Mouse (Mus musculus) gastrocnemius, postnatal 4 days (tissue): ENCODE data around the gene Plekhg2. TPM values are rescaled to one million over a fixed set of nuclear protein-coding genes. Genes with fewer than 3 reads are reported as not detected.

Experiments
- DNase-seq, 2 experiments: peaks; one replicate each; pipeline ENCODE4 v3.0.0; 2021 to 2022; ENCODE audit warnings: low spot score in 2 of 2, mixed read lengths in 2 of 2
- total RNA-seq, 2 experiments: library from RNA; stranded (reverse); gene quantifications; 2 replicates each; pipeline ENCODE4 v1.2.3; 2021

Gene Plekhg2
- total RNA-seq, 2 experiments from 2014 or later = 41.9 to 42.8 TPM

DNA sequence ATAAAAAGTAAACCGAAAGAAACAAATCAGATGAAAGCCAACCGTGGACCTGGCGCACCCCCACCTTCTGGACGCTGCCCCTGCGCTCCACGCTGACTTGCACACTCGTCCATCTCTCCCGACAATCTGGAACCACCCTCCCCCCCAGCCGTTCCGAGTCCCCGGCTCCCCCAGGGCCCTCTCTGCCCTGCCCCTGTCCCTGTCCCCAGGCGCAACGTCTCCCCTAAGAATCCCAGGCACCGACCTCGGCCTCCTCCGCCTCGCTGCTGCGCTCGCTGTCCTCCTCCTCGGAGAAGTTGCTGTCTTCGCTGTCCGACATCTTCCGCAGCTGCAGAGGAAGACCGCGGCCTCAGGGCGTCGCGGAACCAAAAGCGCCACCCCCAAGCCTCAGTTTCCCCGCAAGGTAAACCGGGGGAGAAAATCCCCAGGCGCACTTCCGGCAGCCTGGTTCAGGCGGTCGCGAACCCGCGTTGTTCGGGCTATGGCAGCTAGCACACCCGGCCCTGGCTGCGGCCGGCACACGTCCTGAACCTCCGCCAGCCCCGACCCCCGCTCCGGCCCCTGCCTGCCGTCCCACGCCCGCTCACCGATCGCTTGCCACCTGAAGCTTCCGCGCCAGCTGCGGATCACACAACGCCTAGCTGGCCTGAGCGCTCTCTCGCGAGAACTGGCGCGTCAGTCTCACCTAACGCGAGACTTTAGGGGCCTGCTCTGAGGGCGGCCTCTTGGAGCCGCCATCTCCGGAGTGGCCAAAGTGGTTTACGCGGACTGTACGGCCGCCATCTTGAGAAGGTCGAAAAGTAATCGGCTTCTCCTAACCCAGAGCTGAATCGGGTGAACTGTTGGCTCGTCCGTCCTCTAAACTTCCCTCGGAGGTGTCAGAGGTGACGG lies 34.0 kb downstream of the Plekhg2 start, which contains the start of gene Supt5:
Gene Supt5 (minus strand): TSS at position 639 of the 891 bp plus-strand sequence.
- peak; percentile 90 to 97 for DNase-seq

DNA sequence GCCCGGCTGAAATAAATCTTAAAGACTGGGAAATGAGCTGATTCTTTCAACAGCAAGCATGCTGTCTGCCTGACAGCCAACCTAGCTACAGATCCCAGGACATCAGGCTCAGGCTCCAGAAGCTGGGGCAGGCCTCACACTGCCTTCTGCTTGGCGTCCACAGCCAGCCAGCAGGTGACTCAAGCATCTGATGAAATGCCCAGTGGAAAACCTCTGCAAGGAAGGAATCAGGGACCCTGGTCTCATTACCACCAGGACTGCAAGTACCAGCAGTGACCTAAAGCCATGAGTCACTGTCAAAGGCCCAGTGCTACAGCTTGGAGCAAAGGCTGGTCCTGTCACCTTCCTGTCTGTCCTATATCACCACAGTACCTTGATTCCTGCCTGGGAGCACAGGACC lies 36.9 kb downstream of the Plekhg2 start:
- DNase-seq = no peak

DNA sequence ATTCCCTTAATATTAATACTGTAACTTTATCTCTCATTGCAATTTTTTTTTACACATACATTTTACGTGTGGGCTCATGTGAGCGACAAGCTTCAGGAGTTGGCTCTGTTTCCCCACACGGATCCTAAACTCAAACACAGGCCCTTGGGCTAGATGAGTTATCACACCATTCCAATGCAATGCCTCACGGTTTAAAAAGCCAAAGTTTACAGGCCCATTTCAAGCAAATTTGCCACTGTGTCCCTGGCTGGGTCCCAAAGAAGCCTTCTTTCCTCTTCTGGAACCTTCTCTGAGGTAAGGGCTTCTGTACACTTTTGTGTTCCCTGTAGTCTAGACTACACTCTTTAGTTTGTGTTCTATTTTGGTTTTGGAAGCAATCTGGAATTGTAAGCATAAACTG lies 37.9 kb downstream of the Plekhg2 start:
- DNase-seq = no peak

DNA sequence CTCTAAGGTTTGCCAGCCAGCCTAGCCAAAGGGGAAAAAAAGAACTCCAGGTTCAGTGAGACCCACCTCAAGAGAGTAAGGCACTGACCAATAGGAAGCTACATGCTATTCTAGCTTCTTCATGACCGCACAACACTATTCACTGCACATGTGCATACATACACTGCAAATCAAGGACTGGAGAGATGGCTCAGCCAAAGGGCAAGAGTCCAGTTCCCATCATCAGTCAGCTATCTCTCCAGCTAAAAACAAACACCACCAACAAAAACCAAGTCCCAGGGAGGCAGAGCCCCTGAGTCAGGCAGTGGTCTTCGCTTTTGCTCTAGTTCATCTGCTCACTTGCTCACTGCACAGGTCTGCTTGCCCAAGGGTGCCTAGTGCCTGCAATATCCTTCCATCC lies 44.1 kb downstream of the Plekhg2 start:
- no peak for DNase-seq

DNA sequence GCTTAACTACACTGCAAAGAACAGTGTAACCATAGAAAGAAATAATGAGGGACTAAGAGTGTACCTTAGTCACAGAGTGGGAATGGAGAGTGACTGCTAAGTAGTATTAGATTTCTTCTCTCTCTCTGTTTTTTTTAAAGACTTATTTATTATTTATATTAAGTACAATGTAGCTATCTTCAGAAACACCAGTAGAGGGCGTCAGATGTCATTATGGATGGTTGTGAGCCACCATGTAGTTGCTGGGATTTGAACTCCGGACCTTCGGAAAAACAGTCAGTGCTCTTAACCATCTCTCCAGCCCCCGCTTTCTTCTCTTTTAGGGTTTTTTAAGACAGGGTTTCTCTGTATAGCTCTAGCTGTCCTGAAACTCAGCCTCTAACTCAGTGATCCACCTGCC lies 45.9 kb downstream of the Plekhg2 start:
- no peak for DNase-seq

DNA sequence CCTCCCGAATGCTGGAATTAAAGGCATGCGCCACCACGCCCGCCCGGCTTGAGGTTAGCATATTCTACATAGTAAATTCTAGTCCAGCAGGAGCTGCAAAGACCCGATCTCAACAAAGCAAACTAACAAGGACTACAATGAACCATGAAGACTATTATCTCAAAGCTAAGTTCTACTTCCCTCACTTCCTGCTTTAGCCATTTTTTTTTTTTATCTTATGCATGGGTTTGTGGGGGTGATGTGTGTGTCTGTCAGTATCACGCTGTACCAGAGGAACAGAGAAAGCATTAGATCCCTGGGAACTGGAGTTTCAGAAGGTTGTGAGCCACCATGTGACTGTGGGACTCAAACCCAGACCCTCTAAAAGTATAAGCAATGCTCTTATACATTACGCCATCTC lies 47.1 kb downstream of the Plekhg2 start:
- DNase-seq = no peak

DNA sequence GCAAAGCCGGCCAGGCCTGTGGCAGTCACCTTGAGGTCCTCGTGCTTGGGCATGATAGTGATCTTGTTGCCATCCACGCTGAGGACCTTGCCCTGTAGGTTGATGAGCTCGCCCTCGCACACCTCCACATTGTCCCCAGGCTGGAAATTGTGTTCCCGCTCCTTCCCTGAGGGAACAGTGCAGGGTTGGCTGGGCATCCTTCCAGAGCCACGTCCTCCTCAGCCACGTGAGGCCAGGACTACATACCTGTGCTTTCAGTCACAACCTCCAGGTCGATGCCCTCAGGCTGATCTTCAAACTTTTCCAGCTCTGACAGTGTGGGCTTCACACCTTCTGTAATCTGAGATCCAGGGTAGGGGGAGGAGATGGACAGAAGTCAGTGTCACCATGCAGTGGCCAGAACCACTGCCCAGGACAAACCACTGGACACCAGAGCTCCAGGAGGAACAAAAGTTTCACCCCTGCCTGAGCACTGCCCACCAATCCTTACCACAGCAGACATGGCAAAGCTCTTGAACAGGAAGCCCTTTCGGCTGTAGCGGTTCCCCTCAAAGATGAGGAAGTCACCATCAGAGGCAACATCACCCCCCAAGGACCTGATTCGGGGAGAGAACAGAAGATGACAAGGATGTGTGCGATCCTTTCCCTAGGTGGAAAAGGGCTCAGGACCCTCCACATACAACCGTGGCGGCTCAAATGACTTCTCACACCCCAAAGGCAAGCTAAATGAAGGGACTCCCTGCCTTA lies 50.3 kb downstream of the Plekhg2 start:
- DNase-seq = no peak

DNA sequence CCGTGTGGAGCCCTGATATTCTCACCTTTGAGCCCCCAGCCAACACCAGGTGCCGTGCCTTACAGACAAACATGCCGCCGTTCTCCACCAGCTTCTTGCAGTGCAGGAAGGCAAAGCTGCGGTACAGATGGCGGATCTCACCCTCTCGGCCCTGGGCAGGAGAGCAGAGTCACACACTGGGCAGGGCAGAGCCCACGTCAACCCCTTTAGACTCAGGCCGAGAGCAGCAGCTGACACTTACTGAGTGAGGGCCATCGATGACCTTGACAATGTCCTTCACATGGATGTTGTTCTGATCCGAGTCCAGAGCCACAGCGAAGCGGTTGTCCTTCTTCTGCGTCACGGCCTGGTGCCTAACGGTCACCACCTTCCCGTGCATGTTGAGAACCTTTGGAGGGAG lies 53.7 kb downstream of the Plekhg2 start:
- DNase-seq = no peak

DNA sequence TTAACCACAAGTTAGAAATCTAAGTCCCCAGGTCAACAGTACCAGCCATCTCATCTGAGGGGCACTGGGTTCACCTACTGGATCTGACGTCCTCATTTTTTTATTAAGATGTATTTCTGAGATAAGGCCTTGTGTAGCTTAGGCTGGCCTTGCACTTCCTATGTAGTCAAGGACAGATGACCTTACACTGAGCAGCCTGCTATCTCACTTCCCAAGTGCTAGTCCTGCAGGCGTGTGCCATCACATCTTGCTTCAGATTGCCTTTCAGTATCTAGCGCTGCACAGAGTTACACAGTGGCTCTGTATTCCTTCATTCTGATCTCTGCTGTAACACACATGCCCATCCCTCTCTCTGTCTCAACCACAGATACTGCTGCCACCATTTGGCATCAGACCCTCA lies 54.4 kb downstream of the Plekhg2 start:
- no peak for DNase-seq

DNA sequence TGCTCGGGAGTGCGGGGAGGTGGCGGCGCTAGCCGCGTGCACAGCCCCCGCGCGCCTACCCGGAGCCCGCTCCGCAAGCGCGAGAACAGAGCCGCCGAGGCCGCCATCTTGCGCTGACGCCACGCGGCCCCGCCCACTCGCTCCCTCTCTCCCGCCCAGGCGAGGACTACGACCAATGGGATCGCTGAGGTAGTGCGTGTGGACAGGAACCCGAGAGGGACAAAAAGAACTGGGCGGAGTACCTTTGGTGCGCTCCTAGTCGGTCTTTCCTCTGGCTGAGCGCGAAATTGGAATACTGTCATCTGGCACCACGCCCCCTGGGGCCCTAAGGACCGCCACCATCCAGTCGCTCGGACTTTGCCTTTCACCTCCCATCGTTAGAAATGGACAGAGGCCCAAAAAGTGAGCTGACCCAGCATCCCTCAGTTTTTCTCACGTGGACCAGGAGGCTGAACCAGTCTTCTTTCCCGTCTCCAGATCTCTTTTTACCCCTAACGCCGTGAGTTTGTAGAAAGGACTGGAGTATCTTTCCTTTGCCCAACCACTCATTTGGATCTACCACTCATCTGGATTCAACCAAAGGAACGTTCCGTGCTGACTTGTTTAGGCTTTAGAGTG lies 60.4 kb downstream of the Plekhg2 start, which contains the start of gene Timm50:
Gene Timm50 (minus strand): TSS at position 147 of the 618 bp plus-strand sequence.
- peak; percentile 97 to 99 for DNase-seq

DNA sequence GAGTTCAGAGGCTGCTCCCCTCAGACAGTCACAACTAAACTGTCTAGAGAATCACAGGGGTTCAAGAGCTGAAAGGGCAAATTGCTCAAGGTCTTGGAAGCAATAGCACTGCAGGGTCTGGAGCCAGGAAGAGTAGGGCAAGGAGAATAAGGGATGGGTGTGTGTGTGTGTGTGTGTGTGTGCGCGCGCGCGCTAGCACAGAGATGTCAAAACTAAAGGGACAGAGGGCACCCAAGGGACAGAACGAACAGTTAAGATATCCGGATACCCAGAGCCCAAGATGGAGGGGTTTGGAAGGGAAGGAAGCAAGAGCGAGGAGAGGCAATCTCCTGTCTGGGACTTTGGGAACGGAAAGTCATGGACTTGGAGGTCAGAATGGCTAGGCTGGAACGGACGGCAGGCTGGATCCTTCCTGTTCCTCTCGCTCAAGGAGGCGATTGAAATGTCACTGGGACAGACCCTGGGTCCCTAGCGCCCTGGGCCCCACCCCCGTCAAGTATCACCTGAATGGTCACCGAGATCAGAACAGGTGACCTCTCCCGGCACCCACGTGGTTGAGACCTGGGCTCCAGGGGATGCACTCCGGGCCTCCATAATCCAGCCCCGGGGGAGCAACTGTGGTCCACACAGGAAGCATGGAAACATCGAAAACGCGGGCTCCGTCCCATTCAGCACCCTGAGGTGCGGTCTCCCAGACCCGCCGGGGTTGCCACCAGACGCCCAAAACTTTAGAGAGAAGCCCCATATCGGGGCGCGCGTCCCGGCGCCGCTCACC lies 61.1 kb downstream of the Plekhg2 start:
- DNase-seq = no peak

DNA sequence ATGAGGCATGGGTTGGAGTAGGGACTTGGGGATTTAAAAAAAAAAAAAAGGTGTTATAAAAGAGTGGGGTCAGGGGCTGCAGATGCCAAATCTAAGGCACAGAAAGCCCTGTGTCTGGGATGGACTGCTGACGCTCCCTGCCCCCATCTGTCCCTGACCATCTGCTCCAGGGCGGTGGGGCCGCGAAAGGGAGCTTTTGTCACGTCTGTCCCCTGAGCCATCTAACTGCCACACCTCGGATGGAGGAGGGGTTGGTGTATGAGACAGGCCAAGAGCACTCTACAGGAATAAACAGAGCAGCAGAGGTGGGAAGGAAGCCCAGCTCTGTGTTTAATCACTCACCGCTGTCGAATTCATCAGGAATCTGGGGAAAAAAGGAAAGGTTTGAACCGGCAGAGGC lies 62.7 kb downstream of the Plekhg2 start:
- no peak for DNase-seq

Other genes starting within 250 kb of the Plekhg2 start
- not detected for gene 9530053A07Rik, start 243.1 kb downstream of the Plekhg2 start, total RNA-seq
- 10 to 100 TPM; 61.2 to 64.8 TPM for gene Fbl, start 202.9 kb downstream of the Plekhg2 start, total RNA-seq
- gene Dyrk1b, start 193.1 kb downstream of the Plekhg2 start, total RNA-seq = 100 to 1,000 TPM; 118 to 131 TPM
- gene Eid2, start 104.7 kb downstream of the Plekhg2 start, total RNA-seq = 10 to 100 TPM; 23.0 to 26.4 TPM
- 10 to 100 TPM; 10.7 to 12.0 TPM for gene Eid2b, start 94.9 kb downstream of the Plekhg2 start, total RNA-seq
- gene Selenov, start 81.4 kb downstream of the Plekhg2 start, total RNA-seq = not detected
- gene Dll3, start 70.4 kb downstream of the Plekhg2 start, total RNA-seq = not detected
- 10 to 100 TPM; 48.9 to 50.0 TPM for gene Timm50, start 60.5 kb downstream of the Plekhg2 start, total RNA-seq
- 10 to 100 TPM; 76.6 to 78.9 TPM for gene Supt5, start 33.9 kb downstream of the Plekhg2 start, total RNA-seq
- 1,000 to 10,000 TPM; 1,034 to 1,195 TPM for gene Rps16, start 21.9 kb downstream of the Plekhg2 start, total RNA-seq
- 1 to 10 TPM; 8.5 to 9.9 TPM for gene Zfp36, start 7.7 kb upstream of the Plekhg2 start, total RNA-seq
- gene Med29, start 20.1 kb upstream of the Plekhg2 start, total RNA-seq = 10 to 100 TPM; 23.7 to 25.1 TPM
- gene Paf1, start 20.4 kb upstream of the Plekhg2 start, total RNA-seq = 10 to 100 TPM; 41.2 to 55.6 TPM
- gene Gmfg, start 64.8 kb upstream of the Plekhg2 start, total RNA-seq = 10 to 100 TPM; 16.1 to 16.2 TPM
- 1 to 10 TPM; 3.3 to 3.6 TPM for gene Lrfn1, start 79.4 kb upstream of the Plekhg2 start, total RNA-seq
- gene Ifnl2, start 137.9 kb upstream of the Plekhg2 start, total RNA-seq = not detected
- not detected for gene Ifnl3, start 150.2 kb upstream of the Plekhg2 start, total RNA-seq
- not detected for gene Sycn, start 168.3 kb upstream of the Plekhg2 start, total RNA-seq
- not detected for gene Nccrp1, start 174.7 kb upstream of the Plekhg2 start, total RNA-seq
- gene Samd4b, start 225.5 kb upstream of the Plekhg2 start, total RNA-seq = 10 to 100 TPM; 43.0 to 44.1 TPM
- gene Pak4, start 225.6 kb upstream of the Plekhg2 start, total RNA-seq = 10 to 100 TPM; 11.9 to 12.4 TPM